In genomic region chr5:111522586-111522985, GRCm38 (mm10) we compare ENCODE assay signal across 16 mouse cellular contexts.
A peak's percentile ranks its signal among the peaks of the same experiment; 100 is the strongest.
DNase-seq lines count a peak whose midpoint lies in the region; ATAC-seq and TF ChIP-seq lines count a peak whose summit lies in the region.
"Had no signal": no experiment of that assay in that cellular context is flagged by ENCODE, and none has a peak within 500 bp of the region (broad histone marks: within the 10 kb centered on the region; RNA-seq: fewer than 3 reads in every experiment).

No protein-coding gene starts in this region.

- WGBS in kidney, embryonic 14.5 days, result 27% methylated on average over 7 of the region's 7 CpGs
- 52% methylated on average over 7 of the region's 7 CpGs for WGBS in embryonic facial prominence, embryonic 15.5 days
- 43% methylated on average over 7 of the region's 7 CpGs for WGBS in limb, embryonic 14.5 days

- no peak overlapping the region for H3K9ac ChIP-seq in kidney, embryonic 14.5 days (ENCODE audit: low read depth, low read length)
- no peak overlapping the region for H3K9ac ChIP-seq in embryonic facial prominence, embryonic 15.5 days
- H3K9ac ChIP-seq in limb, embryonic 14.5 days (ENCODE audit: low read depth, low read length, severe bottlenecking), result no peak overlapping the region
- H3K9ac ChIP-seq: embryonic facial prominence, embryonic 13.5 days; lung, embryonic 15.5 days had no signal

- DNase-seq in kidney, postnatal 14 days, result no peak
- DNase-seq in embryo, embryonic 11 days, result peak; percentile 60
- DNase-seq in limb, embryonic 14.5 days (ENCODE audit: low spot score), result peak; percentile 69
- DNase-seq in cerebellum, adult 9-11 months, result no peak
- no peak for DNase-seq in spleen, postnatal 36 days (ENCODE audit: low spot score in 2 of 2)
- DNase-seq: cerebellum, adult 8-10 months; kidney, adult 9 months; layer of hippocampus, adult 9-11 months; right cerebral cortex, postnatal 14 days; thymus, postnatal 14 days had no signal

- peaks cover 7% of the 10 kb centered on the region for H3K27me3 ChIP-seq in kidney, embryonic 14.5 days (ENCODE audit: control insufficient read depth, insufficient read depth, low read length)
- no peaks in the 10 kb centered on the region for H3K27me3 ChIP-seq in embryonic facial prominence, embryonic 15.5 days
- no peaks in the 10 kb centered on the region for H3K27me3 ChIP-seq in limb, embryonic 14.5 days (ENCODE audit: control insufficient read depth, insufficient read depth, low read length)
- H3K27me3 ChIP-seq: embryonic facial prominence, embryonic 13.5 days; lung, embryonic 15.5 days had no signal

- peak; percentile 36; the same call in 1 of the 2 replicates for ATAC-seq in kidney, embryonic 14.5 days (ENCODE audit: low FRiP score, low TSS enrichment)
- peak; percentile 78 for ATAC-seq in embryonic facial prominence, embryonic 15.5 days (ENCODE audit: insufficient number of reproducible peaks, low FRiP score, low TSS enrichment, low read depth)
- ATAC-seq in limb, embryonic 14.5 days (ENCODE audit: low FRiP score, low read depth), result peak; percentile 90
- ATAC-seq: CD4-positive, CD25-positive, alpha-beta regulatory T cell, adult 4 months; forebrain, embryonic 14.5 days had no signal

- no peak for TF ChIP-seq POLR2A in limb, embryonic 14.5 days (IDR thresholded peaks at IDR 0.05; ENCODE audit: borderline replicate concordance, extremely low read depth, insufficient read depth, insufficient read length)

- H3K9me3 ChIP-seq in kidney, embryonic 14.5 days (ENCODE audit: control insufficient read depth, low read length), result no peaks in the 10 kb centered on the region
- no peaks in the 10 kb centered on the region for H3K9me3 ChIP-seq in embryonic facial prominence, embryonic 15.5 days (replicated peaks)
- no peaks in the 10 kb centered on the region for H3K9me3 ChIP-seq in limb, embryonic 14.5 days (ENCODE audit: control insufficient read depth, low read length)
- H3K9me3 ChIP-seq: embryonic facial prominence, embryonic 13.5 days; lung, embryonic 15.5 days had no signal

- no peak overlapping the region for H3K4me2 ChIP-seq in kidney, embryonic 14.5 days (replicated peaks; ENCODE audit: low read depth, low read length)
- no peak overlapping the region for H3K4me2 ChIP-seq in embryonic facial prominence, embryonic 15.5 days (replicated peaks)
- H3K4me2 ChIP-seq in limb, embryonic 14.5 days (replicated peaks; ENCODE audit: low read depth, low read length, severe bottlenecking), result no peak overlapping the region
- H3K4me2 ChIP-seq: embryonic facial prominence, embryonic 13.5 days; lung, embryonic 15.5 days had no signal

- no peak overlapping the region for H3K4me3 ChIP-seq in kidney, embryonic 14.5 days (ENCODE audit: low read length)
- no peak overlapping the region for H3K4me3 ChIP-seq in embryonic facial prominence, embryonic 15.5 days (replicated peaks)
- no peak overlapping the region for H3K4me3 ChIP-seq in limb, embryonic 14.5 days (replicated peaks; ENCODE audit: low read length)
- H3K4me3 ChIP-seq: embryonic facial prominence, embryonic 13.5 days; lung, embryonic 15.5 days had no signal

- H3K4me1 ChIP-seq in kidney, embryonic 14.5 days (ENCODE audit: control insufficient read depth, insufficient read depth, low read length), result no peaks in the 10 kb centered on the region; the same call in 1 of the 2 replicates
- peaks cover 10% of the 10 kb centered on the region for H3K4me1 ChIP-seq in embryonic facial prominence, embryonic 15.5 days
- H3K4me1 ChIP-seq in limb, embryonic 14.5 days (ENCODE audit: control insufficient read depth, insufficient read depth, low read length), result no peaks in the 10 kb centered on the region

- H3K36me3 ChIP-seq in kidney, embryonic 14.5 days (ENCODE audit: control insufficient read depth, insufficient read depth, low read length), result no peaks in the 10 kb centered on the region
- no peaks in the 10 kb centered on the region for H3K36me3 ChIP-seq in embryonic facial prominence, embryonic 15.5 days
- no peaks in the 10 kb centered on the region for H3K36me3 ChIP-seq in limb, embryonic 14.5 days (ENCODE audit: control insufficient read depth, insufficient read depth, low read length)
- H3K36me3 ChIP-seq: embryonic facial prominence, embryonic 13.5 days; lung, embryonic 15.5 days had no signal

- H3K27ac ChIP-seq in kidney, embryonic 14.5 days (ENCODE audit: low read depth, low read length), result no peak overlapping the region
- no peak overlapping the region for H3K27ac ChIP-seq in embryonic facial prominence, embryonic 15.5 days (replicated peaks)
- H3K27ac ChIP-seq in limb, embryonic 14.5 days (replicated peaks; ENCODE audit: low read depth, low read length), result no peak overlapping the region
- H3K27ac ChIP-seq: embryonic facial prominence, embryonic 13.5 days; lung, embryonic 15.5 days had no signal

Comparison
In these comparisons a context has a peak if more than half of its experiments do, and no peak if none do; other contexts are left out.
1. ATAC-seq: peak in every context shown above with its lines; median percentile 90 in limb, embryonic 14.5 days; 78 in embryonic facial prominence, embryonic 15.5 days; 36 in kidney, embryonic 14.5 days.
2. DNase-seq: peak in embryo, embryonic 11 days (single experiment) and limb, embryonic 14.5 days (single experiment); none in kidney, postnatal 14 days (single experiment), cerebellum, adult 9-11 months (single experiment) and spleen, postnatal 36 days (0 of 2).